Mouse (Mus musculus) bone marrow, adult 2 months (tissue): ENCODE data around the gene Map4k4.

Experiments used
- CTCF ChIP-seq: fragments of 200-500 bp; IDR thresholded peaks from 2 replicates; pipeline ENCODE4 v1.5.1; 2011; ENCODE audit warnings: low read length, control low read depth; ENCODE audit not compliant: control insufficient read depth, insufficient read depth
- POLR2A ChIP-seq: fragments of 200-500 bp; IDR thresholded peaks from 2 replicates; pipeline ENCODE4 v1.6.1; 2011; ENCODE audit warnings: low read depth, mild to moderate bottlenecking, control low read depth, low read length, borderline replicate concordance; ENCODE audit not compliant: control insufficient read depth

DNA sequence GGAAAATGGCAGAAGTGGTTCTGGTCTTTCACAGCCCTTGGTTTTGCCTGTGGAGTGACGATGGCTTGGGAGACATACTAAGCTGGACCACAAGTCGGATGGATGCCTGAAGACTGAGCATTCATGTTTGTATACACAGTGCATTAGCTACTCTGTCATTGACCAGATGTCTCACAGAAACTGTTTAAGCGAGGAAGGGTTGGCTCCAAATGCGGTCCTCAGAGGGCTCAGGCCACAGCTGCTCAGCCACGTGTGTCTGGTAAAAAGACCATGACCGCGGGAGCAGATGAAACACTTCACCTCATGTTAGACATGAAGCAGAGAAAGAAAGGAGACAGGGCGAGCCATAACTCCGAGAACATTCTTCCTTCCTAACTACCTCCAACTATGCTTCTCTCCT, 160.6 kb downstream of the Map4k4 start:
- no peak for TF ChIP-seq CTCF
- no peak for TF ChIP-seq POLR2A
